Mouse (Mus musculus) limb, embryonic 14.5 days (tissue): ENCODE measurements around the gene Tbc1d24. TPM values are rescaled to one million over a fixed set of nuclear protein-coding genes. Genes with fewer than 3 reads are reported as not detected.

Experiments used
- ATAC-seq: fragments of 200-750 bp; cut with Nextera tagmentation; 2 replicates; pipeline ENCODE4 v1.8.0; 2017; ENCODE audit warnings: low read depth, moderate number of reproducible peaks, moderate TSS enrichment; ENCODE audit not compliant: low FRiP score
- DNase-seq: peaks from one replicate; pipeline ENCODE4 v3.0.0-alpha.2; 2015; ENCODE audit warnings: low spot score
- H3K27ac ChIP-seq: fragments of 300-500 bp; sonication (generic); replicated peaks from 2 replicates; pipeline ENCODE4 v1.5.1; 2014; ENCODE audit warnings: low read depth, mild to moderate bottlenecking, low read length, moderate library complexity, mixed read lengths
- H3K27me3 ChIP-seq: fragments of 300-500 bp; sonication (generic); 2 replicates; pipeline ENCODE4 v1.6.1; 2014; ENCODE audit warnings: low read length, mixed read lengths; ENCODE audit not compliant: control insufficient read depth, insufficient read depth
- H3K36me3 ChIP-seq: fragments of 300-500 bp; sonication (generic); 2 replicates; pipeline ENCODE4 v1.6.1; 2014; ENCODE audit warnings: mild to moderate bottlenecking, low read length, moderate library complexity, mixed read lengths; ENCODE audit not compliant: control insufficient read depth, insufficient read depth
- H3K4me1 ChIP-seq: fragments of 300-500 bp; sonication (generic); 2 replicates; pipeline ENCODE4 v1.6.1; 2014; ENCODE audit warnings: antibody characterized with exemption, low read length, mixed read lengths; ENCODE audit not compliant: control insufficient read depth, insufficient read depth
- H3K4me2 ChIP-seq: fragments of 300-500 bp; sonication (generic); replicated peaks from 2 replicates; pipeline ENCODE4 v1.6.1; 2014; ENCODE audit warnings: low read depth, mild to moderate bottlenecking, low read length, moderate library complexity; ENCODE audit not compliant: severe bottlenecking
- H3K4me3 ChIP-seq: fragments of 300-500 bp; sonication (generic); replicated peaks from 2 replicates; pipeline ENCODE4 v1.5.1; 2014; ENCODE audit warnings: low read length
- H3K9ac ChIP-seq: fragments of 300-500 bp; sonication (generic); 2 replicates; pipeline ENCODE4 v1.6.1; 2014; ENCODE audit warnings: mild to moderate bottlenecking, low read depth, low read length, moderate library complexity; ENCODE audit not compliant: severe bottlenecking
- H3K9me3 ChIP-seq: fragments of 300-500 bp; sonication (generic); 2 replicates; pipeline ENCODE4 v1.6.1; 2016; ENCODE audit warnings: low read length; ENCODE audit not compliant: control insufficient read depth
- POLR2A ChIP-seq: fragments of 200-500 bp; IDR thresholded peaks from 2 replicates; pipeline ENCODE4 v1.8.0; 2012; ENCODE audit warnings: inconsistent platforms, mild to moderate bottlenecking, moderate library complexity, borderline replicate concordance; ENCODE audit not compliant: insufficient read depth, insufficient read length; ENCODE audit errors: extremely low read depth
- WGBS: fragments of 180-500 bp; shearing (Covaris S2); extraction: QIAGEN DNeasy Blood & Tissue Kit; methylation state at CpG from one replicate; pipeline ENCODE4 v1.1.7; 2014; 5-methylcytosine and 5-hydroxymethylcytosine counted together
- polyA plus RNA-seq, 2 experiments: library from polyadenylated mRNA; depleted of rRNA in 1 of 2; stranded (reverse) in 1 of 2; unstranded in 1 of 2; fragments of >200 nt; fragmentation: Nextera tagmentation in 1 of 2; extraction: Ambion mirVana in 1 of 2; gene quantifications; 2 replicates each; pipeline versions ENCODE4 v1.2.1 to v1.2.3; 2012 to 2014

Gene Tbc1d24
- polyA plus RNA-seq, 2 experiments: 6.3 to 31.9 TPM

- ATAC-seq (no peak), DNase-seq (no peak)
- 71% methylated on average over 15 of the region's 15 CpGs for WGBS
- Histone ChIP-seq H3K27ac (no peak overlapping the region), H3K9ac (no peak overlapping the region), H3K36me3 (no peaks in the 10 kb centered on the region), H3K4me1 (no peaks in the 10 kb centered on the region), H3K4me3 (no peak overlapping the region), H3K9me3 (no peaks in the 10 kb centered on the region), H3K27me3 (no peaks in the 10 kb centered on the region), H3K4me2 (no peak overlapping the region)
- TF ChIP-seq POLR2A: no peak
Measured at GRCm38 (mm10) chr17:24197032-24197824, 8.1 kb downstream of the Tbc1d24 start.

GRCm38 (mm10) chr17:24195349-24195748, 10.0 kb downstream of the Tbc1d24 start:
- WGBS: 71% methylated on average over 2 of the region's 2 CpGs
- H3K9ac ChIP-seq: no peak overlapping the region
- no peak for ATAC-seq
- no peaks in the 10 kb centered on the region for H3K27me3 ChIP-seq
- no peak overlapping the region for H3K27ac ChIP-seq
- no peak for DNase-seq
- no peak overlapping the region for H3K4me3 ChIP-seq
- no peak for TF ChIP-seq POLR2A
- H3K36me3 ChIP-seq: no peaks in the 10 kb centered on the region
- H3K4me2 ChIP-seq: no peak overlapping the region
- H3K9me3 ChIP-seq: no peaks in the 10 kb centered on the region
- H3K4me1 ChIP-seq: no peaks in the 10 kb centered on the region

- H3K4me1 ChIP-seq: no peaks in the 10 kb centered on the region
- no peaks in the 10 kb centered on the region for H3K9me3 ChIP-seq
- H3K27ac ChIP-seq: no peak overlapping the region
- 65% methylated on average over 5 of the region's 5 CpGs for WGBS
- H3K4me3 ChIP-seq: no peak overlapping the region
- no peak for TF ChIP-seq POLR2A
- H3K9ac ChIP-seq: no peak overlapping the region
- 0 out of 2 replicates have a peak, but pooled peaks cover 3% of the 10 kb centered on the region for H3K36me3 ChIP-seq
- no peak for DNase-seq
- H3K27me3 ChIP-seq: no peaks in the 10 kb centered on the region
- H3K4me2 ChIP-seq: no peak overlapping the region
- no peak for ATAC-seq
Measured at GRCm38 (mm10) chr17:24193769-24194168, 11.6 kb downstream of the Tbc1d24 start.

- Histone ChIP-seq H3K27me3 (no peaks in the 10 kb centered on the region), H3K9me3 (no peaks in the 10 kb centered on the region), H3K4me3 (no peak overlapping the region), H3K27ac (no peak overlapping the region), H3K9ac (no peak overlapping the region), H3K4me1 (no peaks in the 10 kb centered on the region), H3K4me2 (no peak overlapping the region), H3K36me3 (0 out of 2 replicates have a peak, but pooled peaks cover 5% of the 10 kb centered on the region)
- ATAC-seq: no peak
- DNase-seq: no peak
- TF ChIP-seq POLR2A: no peak
- WGBS: 79% methylated on average over 8 of the region's 8 CpGs
Measured at GRCm38 (mm10) chr17:24193268-24193667, 12.1 kb downstream of the Tbc1d24 start.

GRCm38 (mm10) chr17:24192848-24193247, 12.5 kb downstream of the Tbc1d24 start:
- Histone ChIP-seq H3K9me3 (no peaks in the 10 kb centered on the region), H3K4me3 (no peak overlapping the region), H3K27me3 (no peaks in the 10 kb centered on the region), H3K36me3 (0 out of 2 replicates have a peak, but pooled peaks cover 9% of the 10 kb centered on the region), H3K9ac (no peak overlapping the region), H3K27ac (no peak overlapping the region), H3K4me2 (no peak overlapping the region), H3K4me1 (no peaks in the 10 kb centered on the region)
- DNase-seq: no peak
- no peak for ATAC-seq
- 61% methylated on average over 8 of the region's 8 CpGs for WGBS
- TF ChIP-seq POLR2A: no peak
